Mouse (Mus musculus): ENCODE results near the gene Lsm4. TPM values are rescaled to one million over a fixed set of nuclear protein-coding genes. Genes with fewer than 3 reads are reported as not detected.

Lsm4 gene
- polyA plus RNA-seq, 1 experiment from 2014 or later, result 347 TPM

GRCm38 (mm10) chr8:70699116-70699833 lies 26.2 kb downstream of the Lsm4 start:
- Histone ChIP-seq H3K9me3 (no peaks in the 10 kb centered on the region), H3K4me1 (peaks cover 67% of the 10 kb centered on the region), H3K27me3 (replicated peaks; ENCODE audit: low read depth, poor library complexity, severe bottlenecking) (peaks cover 10% of the 10 kb centered on the region), H3K36me3 (replicated peaks) (peaks cover 30% of the 10 kb centered on the region), H3K27ac (replicated peaks) (peak overlapping the region; percentile 97), H3K4me3 (peak overlapping the region; percentile 97)
- under 1% methylated on average over 89 of the region's 89 CpGs for WGBS
- DNase-seq (ENCODE audit: low spot score), result no peak

GRCm38 (mm10) chr8:70699834-70700554 lies 26.9 kb downstream of the Lsm4 start:
- DNase-seq (ENCODE audit: low spot score), result peak; percentile 90
- Histone ChIP-seq H3K36me3 (replicated peaks) (peaks cover 30% of the 10 kb centered on the region), H3K4me3 (peak overlapping the region; percentile 97), H3K27ac (replicated peaks) (peak overlapping the region; percentile 97), H3K9me3 (no peaks in the 10 kb centered on the region), H3K4me1 (peaks cover 62% of the 10 kb centered on the region), H3K27me3 (replicated peaks; ENCODE audit: low read depth, poor library complexity, severe bottlenecking) (peaks cover 9% of the 10 kb centered on the region)
- WGBS, result 1% methylated on average over 59 of the region's 59 CpGs

- Histone ChIP-seq H3K4me3 (peak overlapping the region; percentile 97), H3K27me3 (replicated peaks; ENCODE audit: low read depth, poor library complexity, severe bottlenecking) (peaks cover 4% of the 10 kb centered on the region), H3K27ac (replicated peaks) (peak overlapping the region; percentile 97), H3K9me3 (no peaks in the 10 kb centered on the region), H3K36me3 (replicated peaks) (peaks cover 30% of the 10 kb centered on the region), H3K4me1 (peaks cover 56% of the 10 kb centered on the region)
- peak; percentile 95 for DNase-seq (ENCODE audit: low spot score)
- WGBS, result under 1% methylated on average over 20 of the region's 20 CpGs
Observed at GRCm38 (mm10) chr8:70700555-70700922, 27.5 kb downstream of the Lsm4 start.

- Histone ChIP-seq H3K27me3 (replicated peaks; ENCODE audit: low read depth, poor library complexity, severe bottlenecking) (no peaks in the 10 kb centered on the region), H3K4me3 (peak overlapping the region; percentile 97), H3K36me3 (replicated peaks) (peaks cover 30% of the 10 kb centered on the region), H3K4me1 (peaks cover 49% of the 10 kb centered on the region), H3K9me3 (no peaks in the 10 kb centered on the region), H3K27ac (replicated peaks) (peak overlapping the region; percentile 97)
- DNase-seq (ENCODE audit: low spot score), result no peak
- WGBS, result 59% methylated on average over 10 of the region's 10 CpGs
Observed at GRCm38 (mm10) chr8:70701048-70701981, 28.3 kb downstream of the Lsm4 start.

- DNase-seq (ENCODE audit: low spot score), result no peak
- H3K9me3 ChIP-seq, result no peaks in the 10 kb centered on the region
- H3K4me3 ChIP-seq, result peak overlapping the region; percentile 25
- H3K36me3 ChIP-seq (replicated peaks), result peaks cover 30% of the 10 kb centered on the region
- WGBS, result 90% methylated on average over 2 of the region's 2 CpGs
- H3K4me1 ChIP-seq, result peaks cover 40% of the 10 kb centered on the region
- H3K27me3 ChIP-seq (replicated peaks; ENCODE audit: low read depth, poor library complexity, severe bottlenecking), result no peaks in the 10 kb centered on the region
- H3K27ac ChIP-seq (replicated peaks), result no peak overlapping the region
Observed at GRCm38 (mm10) chr8:70701982-70702841, 29.2 kb downstream of the Lsm4 start.

GRCm38 (mm10) chr8:70702842-70703182 lies 29.8 kb downstream of the Lsm4 start:
- H3K9me3 ChIP-seq, result no peaks in the 10 kb centered on the region
- H3K27ac ChIP-seq (replicated peaks), result no peak overlapping the region
- 88% methylated on average over 3 of the region's 3 CpGs for WGBS
- H3K27me3 ChIP-seq (replicated peaks; ENCODE audit: low read depth, poor library complexity, severe bottlenecking), result no peaks in the 10 kb centered on the region
- peaks cover 34% of the 10 kb centered on the region for H3K4me1 ChIP-seq
- H3K4me3 ChIP-seq, result peak overlapping the region; percentile 25; the same call in 1 of the 2 replicates
- peaks cover 30% of the 10 kb centered on the region for H3K36me3 ChIP-seq (replicated peaks)
- DNase-seq (ENCODE audit: low spot score), result no peak

GRCm38 (mm10) chr8:70703287-70703686 lies 30.2 kb downstream of the Lsm4 start, which contains the start of gene Iqcn:
TSS of gene Iqcn (plus strand) at chr8:70703457.
- H3K4me3 ChIP-seq, result peak within 1 kb of the TSS; percentile 25
- DNase-seq (ENCODE audit: low spot score), result no peak
- 90% methylated on average over 3 of the region's 3 CpGs for WGBS
- no peak within 1 kb of the TSS for H3K27ac ChIP-seq (replicated peaks)
- H3K27me3 ChIP-seq (replicated peaks; ENCODE audit: low read depth, poor library complexity, severe bottlenecking), result no peaks in the 10 kb centered on the region
- no peaks in the 10 kb centered on the region for H3K9me3 ChIP-seq
- H3K36me3 ChIP-seq (replicated peaks), result peaks cover 30% of the 10 kb centered on the region
- H3K4me1 ChIP-seq, result peaks cover 29% of the 10 kb centered on the region

- no peak overlapping the region for H3K27ac ChIP-seq (replicated peaks)
- no peaks in the 10 kb centered on the region for H3K9me3 ChIP-seq
- H3K4me1 ChIP-seq, result no peaks in the 10 kb centered on the region
- H3K27me3 ChIP-seq (replicated peaks; ENCODE audit: low read depth, poor library complexity, severe bottlenecking), result no peaks in the 10 kb centered on the region
- 91% methylated on average over 14 of the region's 14 CpGs for WGBS
- H3K36me3 ChIP-seq (replicated peaks), result peaks cover 8% of the 10 kb centered on the region
- no peak for DNase-seq (ENCODE audit: low spot score)
- no peak overlapping the region for H3K4me3 ChIP-seq
Observed at GRCm38 (mm10) chr8:70708281-70708680, 35.2 kb downstream of the Lsm4 start.

GRCm38 (mm10) chr8:70709794-70710193 lies 36.7 kb downstream of the Lsm4 start:
- H3K4me1 ChIP-seq, result peaks cover 6% of the 10 kb centered on the region

GRCm38 (mm10) chr8:70710296-70710695 lies 37.2 kb downstream of the Lsm4 start:
- Histone ChIP-seq H3K27ac (replicated peaks) (0 out of 2 replicates have a peak overlapping the region, but pooled peaks have one; percentile 4), H3K36me3 (replicated peaks) (no peaks in the 10 kb centered on the region), H3K4me1 (peaks cover 6% of the 10 kb centered on the region), H3K9me3 (no peaks in the 10 kb centered on the region), H3K27me3 (replicated peaks; ENCODE audit: low read depth, poor library complexity, severe bottlenecking) (no peaks in the 10 kb centered on the region), H3K4me3 (no peak overlapping the region)
- 94% methylated on average over 1 of the region's 1 CpGs for WGBS
- no peak for DNase-seq (ENCODE audit: low spot score)

More at GRCm38 (mm10) chr8:70709794-70710193, 36.7 kb downstream of the Lsm4 start:
- no peak overlapping the region for H3K27ac ChIP-seq (replicated peaks)
- no peak for DNase-seq (ENCODE audit: low spot score)
- WGBS, result 93% methylated on average over 9 of the region's 9 CpGs
- H3K36me3 ChIP-seq (replicated peaks), result no peaks in the 10 kb centered on the region
- no peaks in the 10 kb centered on the region for H3K27me3 ChIP-seq (replicated peaks; ENCODE audit: low read depth, poor library complexity, severe bottlenecking)
- no peaks in the 10 kb centered on the region for H3K9me3 ChIP-seq
- no peak overlapping the region for H3K4me3 ChIP-seq

GRCm38 (mm10) chr8:70711041-70711440 lies 38.0 kb downstream of the Lsm4 start:
- H3K4me3 ChIP-seq, result no peak overlapping the region
- no peaks in the 10 kb centered on the region for H3K36me3 ChIP-seq (replicated peaks)
- no peaks in the 10 kb centered on the region for H3K27me3 ChIP-seq (replicated peaks; ENCODE audit: low read depth, poor library complexity, severe bottlenecking)
- DNase-seq (ENCODE audit: low spot score), result no peak
- 86% methylated on average over 11 of the region's 11 CpGs for WGBS
- no peaks in the 10 kb centered on the region for H3K9me3 ChIP-seq
- no peak overlapping the region for H3K27ac ChIP-seq (replicated peaks)
- H3K4me1 ChIP-seq, result peaks cover 6% of the 10 kb centered on the region
